Mouse (Mus musculus) spleen, adult 2 months (tissue): ENCODE data around the gene Bpifa1. TPM values are rescaled to one million over a fixed set of nuclear protein-coding genes. Genes with fewer than 3 reads are reported as not detected.

Source experiments
- DNase-seq, 2 experiments: peaks; one replicate each; pipeline versions ENCODE4 v3.0.0 to v3.0.0-alpha.2; 2012 to 2021; ENCODE audit warnings: low spot score in 2 of 2, low read depth in 1 of 2
- H3K27ac ChIP-seq: fragments of 200-500 bp; 2 replicates; pipeline ENCODE4 v1.5.1; 2012; ENCODE audit warnings: low read length, inconsistent platforms; ENCODE audit not compliant: insufficient read depth
- H3K27me3 ChIP-seq: fragments of 200-500 bp; 2 replicates; pipeline ENCODE4 v1.6.1; 2012; ENCODE audit warnings: mild to moderate bottlenecking, moderate library complexity, low read length, inconsistent platforms; ENCODE audit not compliant: control insufficient read depth, insufficient read depth
- H3K36me3 ChIP-seq: fragments of 200-500 bp; 2 replicates; pipeline ENCODE4 v1.6.1; 2012; ENCODE audit warnings: mild to moderate bottlenecking, low read length, inconsistent platforms; ENCODE audit not compliant: control insufficient read depth, insufficient read depth
- H3K4me1 ChIP-seq: fragments of 200-500 bp; 2 replicates; pipeline ENCODE4 v1.6.1; 2011; ENCODE audit warnings: inconsistent platforms; ENCODE audit not compliant: control insufficient read depth, insufficient read depth, insufficient read length
- H3K4me3 ChIP-seq: fragments of 200-500 bp; 2 replicates; pipeline ENCODE4 v1.5.1; 2011; ENCODE audit warnings: mild to moderate bottlenecking, inconsistent platforms; ENCODE audit not compliant: insufficient read depth, insufficient read length; ENCODE audit errors: extremely low read depth
- CTCF ChIP-seq: fragments of 200-500 bp; IDR thresholded peaks from 2 replicates; pipeline ENCODE4 v1.5.1; 2011; ENCODE audit warnings: mild to moderate bottlenecking, inconsistent platforms; ENCODE audit not compliant: insufficient read depth, insufficient read length, insufficient replicate concordance; ENCODE audit errors: extremely low read depth
- POLR2A ChIP-seq: fragments of 200-500 bp; IDR thresholded peaks from 2 replicates; pipeline ENCODE4 v1.6.1; 2011; ENCODE audit warnings: low read depth, low read length, inconsistent platforms
- WGBS: fragments of 180-500 bp; shearing (Covaris S2); methylation state at CpG from one replicate; pipeline ENCODE4 v1.1.7; 2018; 5-methylcytosine and 5-hydroxymethylcytosine counted together
- polyA plus RNA-seq: library from polyadenylated mRNA; depleted of rRNA; stranded (reverse); fragments of >200 nt; gene quantifications from 2 replicates; pipeline ENCODE4 v1.2.3, GENCODE M21; 2012; rRNA removed

Bpifa1 gene
- not detected in 2 replicates for polyA plus RNA-seq

GRCm38 (mm10) chr2:154142580-154142979 lies at the start of gene Bpifa1:
TSS of gene Bpifa1 (plus strand) at chr2:154142880.
- Histone ChIP-seq H3K27me3 (no peaks in the 10 kb centered on the region), H3K4me3 (no peak within 1 kb of the TSS), H3K27ac (no peak within 1 kb of the TSS), H3K4me1 (no peaks in the 10 kb centered on the region), H3K36me3 (no peaks in the 10 kb centered on the region)
- TF ChIP-seq POLR2A (no peak), CTCF (no peak)
- no peak for DNase-seq
- WGBS: 83% methylated on average over 4 of the region's 4 CpGs

DNA sequence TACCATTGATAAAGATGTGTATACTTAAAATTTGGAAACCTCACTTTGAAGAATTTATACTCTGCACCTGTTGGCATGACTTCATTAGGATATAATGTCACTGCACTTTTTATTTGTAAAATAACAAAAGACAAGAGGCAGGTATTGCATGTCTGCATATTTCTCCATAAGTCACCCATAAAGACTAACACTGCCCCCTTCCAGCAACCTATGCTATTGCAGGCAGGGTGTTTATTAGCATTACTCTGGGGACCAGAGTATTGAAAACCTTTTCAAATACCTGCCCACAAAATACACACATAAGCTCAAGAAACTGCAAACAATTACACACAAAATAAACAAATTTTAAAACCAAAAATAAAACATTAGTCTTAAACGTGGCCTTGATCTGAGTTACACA lies 44.9 kb upstream of the Bpifa1 start:
- no peaks in the 10 kb centered on the region for H3K4me1 ChIP-seq
- no peaks in the 10 kb centered on the region for H3K27me3 ChIP-seq
- TF ChIP-seq CTCF (no peak), POLR2A (no peak)
- H3K36me3 ChIP-seq: no peaks in the 10 kb centered on the region
- WGBS: 46% methylated on average over 1 of the region's 1 CpGs
- H3K4me3 ChIP-seq: no peak overlapping the region
- no peak for DNase-seq
- no peak overlapping the region for H3K27ac ChIP-seq

DNA sequence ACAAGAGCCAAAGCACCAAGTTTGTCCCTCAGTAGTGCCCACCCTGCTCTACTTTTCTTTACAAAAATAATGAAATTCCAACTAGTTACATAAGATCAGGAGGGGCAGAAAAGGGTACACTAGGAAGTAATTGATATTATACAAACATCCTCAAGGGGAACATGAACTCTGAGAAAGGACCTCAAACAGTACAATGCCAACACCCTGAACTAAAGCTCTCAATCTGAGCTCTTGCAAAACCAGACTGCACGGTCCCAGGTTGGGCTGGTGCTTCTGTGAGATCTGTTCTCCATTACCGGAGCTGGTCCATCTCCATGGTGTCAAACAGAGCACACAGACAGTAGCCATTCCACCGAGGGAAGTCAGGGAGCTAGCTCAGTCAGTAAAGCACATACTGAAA lies 25.3 kb upstream of the Bpifa1 start:
- no peaks in the 10 kb centered on the region for H3K4me1 ChIP-seq
- no peak overlapping the region for H3K4me3 ChIP-seq
- H3K27me3 ChIP-seq: no peaks in the 10 kb centered on the region
- H3K27ac ChIP-seq: no peak overlapping the region
- no peak for DNase-seq
- TF ChIP-seq POLR2A (no peak), CTCF (no peak)
- 88% methylated on average over 3 of the region's 3 CpGs for WGBS
- no peaks in the 10 kb centered on the region for H3K36me3 ChIP-seq

DNA sequence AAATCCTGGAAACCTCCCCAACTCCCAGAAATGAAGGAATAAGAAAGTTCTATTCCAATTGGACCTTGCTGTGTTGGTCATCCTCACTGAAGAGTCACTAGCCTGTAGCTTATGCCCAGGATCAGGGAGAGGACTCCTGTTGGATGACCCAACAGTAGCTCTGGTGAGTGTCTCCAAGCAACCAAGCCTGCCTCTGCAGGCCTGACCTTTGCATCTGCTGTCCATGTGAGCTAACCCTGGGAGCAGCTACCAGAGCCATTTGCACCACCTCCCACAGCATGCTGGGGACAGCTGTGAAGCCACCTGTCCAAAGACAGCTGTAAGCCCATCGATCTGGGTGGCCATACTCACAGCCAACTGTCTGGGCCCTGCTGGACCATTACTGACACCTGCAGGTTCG lies 12.6 kb upstream of the Bpifa1 start, which contains the start of gene Bpifa3:
Bpifa3 (plus strand) TSS at position 217 of the 400 bp plus-strand sequence.
- WGBS: 67% methylated on average over 2 of the region's 2 CpGs
- Histone ChIP-seq H3K27ac (no peak within 1 kb of the TSS), H3K36me3 (no peaks in the 10 kb centered on the region), H3K4me3 (no peak within 1 kb of the TSS), H3K4me1 (no peaks in the 10 kb centered on the region), H3K27me3 (no peaks in the 10 kb centered on the region)
- no peak for TF ChIP-seq POLR2A
- TF ChIP-seq CTCF: no peak
- DNase-seq: no peak

- TF ChIP-seq POLR2A (no peak), CTCF (no peak)
- Histone ChIP-seq H3K36me3 (no peaks in the 10 kb centered on the region), H3K4me1 (no peaks in the 10 kb centered on the region), H3K27ac (no peak overlapping the region), H3K27me3 (no peaks in the 10 kb centered on the region), H3K4me3 (no peak overlapping the region)
- no peak for DNase-seq
- 76% methylated on average over 3 of the region's 3 CpGs for WGBS
Measured at GRCm38 (mm10) chr2:154143735-154144134, 1.1 kb downstream of the Bpifa1 start.

DNA sequence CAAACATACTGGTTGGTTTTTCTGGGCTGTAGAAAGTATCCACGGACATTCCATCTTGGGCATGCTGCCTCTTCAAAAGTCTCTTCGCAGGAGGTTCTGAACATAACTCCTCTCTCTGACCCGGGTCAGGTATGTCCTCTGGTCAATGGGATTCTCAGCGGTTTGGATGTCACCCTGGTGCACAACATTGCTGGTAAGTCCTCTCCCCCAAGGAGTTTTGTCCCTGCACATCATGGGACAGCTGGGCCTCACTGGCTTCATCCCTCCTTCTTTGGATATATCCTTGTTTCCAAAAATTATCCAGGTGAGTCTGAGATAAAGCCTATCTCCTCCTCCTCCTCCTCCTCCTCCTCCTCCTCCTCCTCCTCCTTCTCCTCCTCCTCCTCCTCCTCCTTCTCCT lies 4.8 kb downstream of the Bpifa1 start:
- DNase-seq: no peak
- Histone ChIP-seq H3K27ac (no peak overlapping the region), H3K27me3 (no peaks in the 10 kb centered on the region), H3K36me3 (no peaks in the 10 kb centered on the region), H3K4me3 (no peak overlapping the region), H3K4me1 (no peaks in the 10 kb centered on the region)
- TF ChIP-seq POLR2A (no peak), CTCF (no peak)
- 81% methylated on average over 4 of the region's 4 CpGs for WGBS

GRCm38 (mm10) chr2:154158433-154158832 lies 15.8 kb downstream of the Bpifa1 start:
- Histone ChIP-seq H3K36me3 (no peaks in the 10 kb centered on the region), H3K27ac (no peak overlapping the region), H3K4me1 (no peaks in the 10 kb centered on the region), H3K27me3 (no peaks in the 10 kb centered on the region; the same call in 1 of the 2 replicates), H3K4me3 (no peak overlapping the region)
- no peak for TF ChIP-seq POLR2A
- peak; percentile 13; the same call in 1 of the 2 replicates for TF ChIP-seq CTCF
- no peak for DNase-seq
- WGBS: 40% methylated on average over 3 of the region's 3 CpGs

GRCm38 (mm10) chr2:154162307-154162706 lies 19.6 kb downstream of the Bpifa1 start, which contains the start of gene Bpifa5:
TSS of gene Bpifa5 (plus strand) at chr2:154162607.
- Histone ChIP-seq H3K36me3 (no peaks in the 10 kb centered on the region), H3K4me1 (no peaks in the 10 kb centered on the region), H3K27me3 (no peaks in the 10 kb centered on the region; the same call in 1 of the 2 replicates), H3K4me3 (no peak within 1 kb of the TSS), H3K27ac (no peak within 1 kb of the TSS)
- no peak for DNase-seq
- no peak for TF ChIP-seq POLR2A
- TF ChIP-seq CTCF: no peak
- WGBS: 77% methylated on average over 8 of the region's 8 CpGs
